Mouse (Mus musculus): ENCODE measurements around the gene Amn1.
"Not testable (repeated sequence)": the region's sequence is repeated elsewhere in the genome, so short reads cannot be mapped to it uniquely, and the experiment has no call there.

- not testable (repeated sequence) for TF ChIP-seq CTCF, EP300 (IDR thresholded peaks at IDR 0.05)
Observed at GRCm38 (mm10) chr6:149191951-149192350, 3.4 kb upstream of the Amn1 start.

Measured in lung, postnatal 0 days (tissue).